Mouse (Mus musculus) megakaryocyte, adult 5-6 weeks (primary cell): ENCODE measurements around the gene Hmgb4. TPM values are rescaled to one million over a fixed set of nuclear protein-coding genes. Genes with fewer than 3 reads are reported as not detected.

Source experiments
- ATAC-seq: 2 replicates; pipeline ENCODE4 v1.8.0; 2016; ENCODE audit warnings: mild to moderate bottlenecking, inconsistent platforms; ENCODE audit not compliant: poor library complexity, severe bottlenecking
- total RNA-seq, 2 experiments: library from RNA; stranded (forward) in 1 of 2; stranded (reverse) in 1 of 2; fragments of 153-499, 151-499 nt in 1 of 2; fragments of 221-1000, 200-1000 nt in 1 of 2; gene quantifications; 2 replicates each; pipeline versions ENCODE4 v1.2.3 to v1.2.4; 2015 to 2017

Gene Hmgb4
- total RNA-seq (2015) (not detected in 2 replicates), total RNA-seq (2017) (not detected in 2 replicates)

GRCm38 (mm10) chr4:128260907-128261560 lies at the start of gene Hmgb4:
Hmgb4 (minus strand) TSS chr4:128260957.
- ATAC-seq, result no peak

- ATAC-seq, result no peak
These were observed 45.3 kb upstream of the Hmgb4 start for GRCm38 (mm10) chr4:128306011-128306410.

- no peak for ATAC-seq
These were observed 43.3 kb upstream of the Hmgb4 start for GRCm38 (mm10) chr4:128304049-128304448.

- no peak for ATAC-seq
These were observed 27.3 kb upstream of the Hmgb4 start for GRCm38 (mm10) chr4:128288095-128288494.

- ATAC-seq, result no peak
These were observed 24.3 kb upstream of the Hmgb4 start for GRCm38 (mm10) chr4:128285009-128285408.

- no peak for ATAC-seq
These were observed 14.8 kb upstream of the Hmgb4 start for GRCm38 (mm10) chr4:128275586-128275985.

GRCm38 (mm10) chr4:128275116-128275515 lies 14.4 kb upstream of the Hmgb4 start:
- ATAC-seq, result no peak

- ATAC-seq, result no peak
These were observed 12.4 kb upstream of the Hmgb4 start for GRCm38 (mm10) chr4:128273146-128273545.

- no peak for ATAC-seq
These were observed 11.7 kb upstream of the Hmgb4 start for GRCm38 (mm10) chr4:128272501-128272900.

GRCm38 (mm10) chr4:128270931-128271330 lies 10.2 kb upstream of the Hmgb4 start:
- no peak for ATAC-seq

GRCm38 (mm10) chr4:128270177-128270576 lies 9.4 kb upstream of the Hmgb4 start:
- no peak for ATAC-seq

- no peak for ATAC-seq
These were observed 8.6 kb upstream of the Hmgb4 start for GRCm38 (mm10) chr4:128269261-128269875.

GRCm38 (mm10) chr4:128265341-128265740 lies 4.6 kb upstream of the Hmgb4 start:
- no peak for ATAC-seq

GRCm38 (mm10) chr4:128264491-128264890 lies 3.7 kb upstream of the Hmgb4 start:
- no peak for ATAC-seq

- ATAC-seq, result no peak
These were observed 1.5 kb downstream of the Hmgb4 start for GRCm38 (mm10) chr4:128259211-128259610.

- no peak for ATAC-seq
These were observed 12.1 kb downstream of the Hmgb4 start for GRCm38 (mm10) chr4:128248676-128249075.

- no peak for ATAC-seq
These were observed 15.6 kb downstream of the Hmgb4 start for GRCm38 (mm10) chr4:128245201-128245600.

- no peak for ATAC-seq
These were observed 18.9 kb downstream of the Hmgb4 start for GRCm38 (mm10) chr4:128241854-128242356.

GRCm38 (mm10) chr4:128241075-128241853 lies 19.5 kb downstream of the Hmgb4 start:
- ATAC-seq, result no peak

GRCm38 (mm10) chr4:128239113-128239512 lies 21.6 kb downstream of the Hmgb4 start:
- ATAC-seq, result no peak

GRCm38 (mm10) chr4:128233458-128233857 lies 27.3 kb downstream of the Hmgb4 start:
- no peak for ATAC-seq
